Mouse (Mus musculus): ENCODE measurements around the gene Slc1a2.

- TF ChIP-seq CTCF (conservative IDR thresholded peaks at IDR 0.05; ENCODE audit: low read length): no peak
- TF ChIP-seq NANOG (IDR thresholded peaks at IDR 0.05; ENCODE audit: borderline replicate concordance, low read length): no peak
- TF ChIP-seq POU5F1 (IDR thresholded peaks at IDR 0.05; ENCODE audit: borderline replicate concordance, low read length): no peak
Measured at GRCm38 (mm10) chr2:102711511-102711910, 53.1 kb downstream of the Slc1a2 start.
